Mouse (Mus musculus): ENCODE measurements around the gene Arl6.

The Arl6 gene

GRCm38 (mm10) chr16:59586911-59587310 lies 52.3 kb downstream of the Arl6 start:
- no peak for DNase-seq (ENCODE audit: low spot score)

- no peak for DNase-seq (ENCODE audit: low spot score)
Observed at GRCm38 (mm10) chr16:59586276-59586675, 52.9 kb downstream of the Arl6 start.

- DNase-seq (ENCODE audit: low spot score) = no peak
Observed at GRCm38 (mm10) chr16:59585706-59586244, 53.4 kb downstream of the Arl6 start.

GRCm38 (mm10) chr16:59583515-59583914 lies 55.7 kb downstream of the Arl6 start:
- no peak for DNase-seq (ENCODE audit: low spot score)

- no peak for DNase-seq (ENCODE audit: low spot score)
Observed at GRCm38 (mm10) chr16:59579237-59579636, 60.0 kb downstream of the Arl6 start.

- no peak for DNase-seq (ENCODE audit: low spot score)
Observed at GRCm38 (mm10) chr16:59573961-59574360, 65.2 kb downstream of the Arl6 start.

- no peak for DNase-seq (ENCODE audit: low spot score)
Observed at GRCm38 (mm10) chr16:59572685-59573084, 66.5 kb downstream of the Arl6 start.

- no peak for DNase-seq (ENCODE audit: low spot score)
Observed at GRCm38 (mm10) chr16:59570807-59571206, 68.4 kb downstream of the Arl6 start.

- DNase-seq (ENCODE audit: low spot score) = no peak
Observed at GRCm38 (mm10) chr16:59569837-59570236, 69.4 kb downstream of the Arl6 start.

GRCm38 (mm10) chr16:59567721-59568381 lies 71.3 kb downstream of the Arl6 start:
- no peak for DNase-seq (ENCODE audit: low spot score)

- DNase-seq (ENCODE audit: low spot score) = no peak
Observed at GRCm38 (mm10) chr16:59566437-59566836, 72.8 kb downstream of the Arl6 start.

GRCm38 (mm10) chr16:59565631-59566030 lies 73.6 kb downstream of the Arl6 start:
- no peak for DNase-seq (ENCODE audit: low spot score)

- DNase-seq (ENCODE audit: low spot score) = no peak
Observed at GRCm38 (mm10) chr16:59564025-59564424, 75.2 kb downstream of the Arl6 start.
